ENCODE assay signal across 26 mouse cellular contexts in the genomic region with DNA sequence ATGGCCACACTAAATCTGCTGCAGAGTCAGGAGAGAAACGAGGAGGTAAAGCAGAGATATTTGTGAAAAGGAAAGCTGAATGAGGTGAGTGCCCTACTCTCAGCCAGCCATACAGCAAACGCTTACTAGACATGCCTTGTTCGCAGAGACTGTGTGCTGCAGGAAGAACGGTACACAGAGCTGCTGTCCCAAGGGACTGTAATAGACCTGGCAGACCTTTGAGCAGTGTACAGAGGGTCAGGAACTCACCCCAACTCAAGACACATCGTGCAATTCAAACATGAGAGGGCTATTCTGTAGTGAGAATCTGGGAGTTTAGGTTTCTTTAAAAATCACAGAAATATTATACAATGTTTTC.
DNase-seq lines count a peak whose midpoint lies in the region; ATAC-seq lines count a peak whose summit lies in the region.
"Had no signal": no experiment of that assay in that cellular context is flagged by ENCODE, and none has a peak within 500 bp of the region (broad histone marks: within the 10 kb centered on the region; RNA-seq: fewer than 3 reads in every experiment).

No protein-coding gene starts in this region.

- no peak overlapping the region for H3K27ac ChIP-seq in heart, embryonic 12.5 days (ENCODE audit: poor library complexity, severe bottlenecking)
- H3K27ac ChIP-seq in limb, embryonic 13.5 days = 0 out of 2 replicates have a peak overlapping the region, but pooled peaks have one; percentile 10
- H3K27ac ChIP-seq in limb, embryonic 10.5 days = no peak overlapping the region
- no peak overlapping the region for H3K27ac ChIP-seq in kidney, embryonic 15.5 days
- H3K27ac ChIP-seq: embryonic facial prominence, embryonic 12.5 days; forebrain, embryonic 10.5 days; forebrain, embryonic 15.5 days; hindbrain, embryonic 14.5 days; layer of hippocampus, adult 2 months; left cerebral cortex, adult 2 months; liver, embryonic 12.5 days; neural tube, embryonic 13.5 days had no signal

- no peak for DNase-seq in heart, postnatal 25 days (ENCODE audit: low spot score)
- DNase-seq in limb, embryonic 10.5 days (ENCODE audit: low spot score) = no peak
- DNase-seq in A20 (ENCODE audit: low read depth, low spot score) = peak; percentile 38
- DNase-seq in B cell, adult 2 months = peak; percentile 30 to 33
- no peak for DNase-seq in c-Kit-positive CD71-positive TER-119-positive erythroid progenitor cells, embryonic 14.5 days (ENCODE audit: low spot score)
- DNase-seq: cerebellum, adult 11-12 months; cerebellum, adult 9-11 months; heart, postnatal 4 days; kidney, adult 11 months; kidney, postnatal 36 days; liver, postnatal 0 days; lung, postnatal 36 days; thymus, postnatal 14 days had no signal

- H3K9ac ChIP-seq in heart, embryonic 12.5 days = no peak overlapping the region
- no peak overlapping the region for H3K9ac ChIP-seq in limb, embryonic 13.5 days
- no peak overlapping the region for H3K9ac ChIP-seq in kidney, embryonic 15.5 days
- H3K9ac ChIP-seq: embryonic facial prominence, embryonic 12.5 days; forebrain, embryonic 15.5 days; hindbrain, embryonic 14.5 days; liver, embryonic 12.5 days; liver, postnatal 0 days; neural tube, embryonic 13.5 days had no signal

- no peaks in the 10 kb centered on the region for H3K9me3 ChIP-seq in heart, embryonic 12.5 days (replicated peaks)
- no peaks in the 10 kb centered on the region for H3K9me3 ChIP-seq in limb, embryonic 13.5 days
- H3K9me3 ChIP-seq in limb, embryonic 10.5 days (replicated peaks) = no peaks in the 10 kb centered on the region
- H3K9me3 ChIP-seq in kidney, embryonic 15.5 days (replicated peaks) = no peaks in the 10 kb centered on the region
- H3K9me3 ChIP-seq: embryonic facial prominence, embryonic 12.5 days; forebrain, embryonic 10.5 days; forebrain, embryonic 15.5 days; liver, embryonic 12.5 days; neural tube, embryonic 13.5 days had no signal

- H3K4me2 ChIP-seq in heart, embryonic 12.5 days = peak overlapping the region; percentile 27
- H3K4me2 ChIP-seq in limb, embryonic 13.5 days (replicated peaks) = no peak overlapping the region
- no peak overlapping the region for H3K4me2 ChIP-seq in kidney, embryonic 15.5 days
- H3K4me2 ChIP-seq: embryonic facial prominence, embryonic 12.5 days; forebrain, embryonic 15.5 days; hindbrain, embryonic 14.5 days; liver, embryonic 12.5 days; neural tube, embryonic 13.5 days had no signal

- 41% methylated on average over 5 of the region's 5 CpGs for WGBS in heart, embryonic 12.5 days
- 35% methylated on average over 5 of the region's 5 CpGs for WGBS in limb, embryonic 13.5 days
- WGBS in limb, embryonic 10.5 days = 52% methylated on average over 5 of the region's 5 CpGs
- 50% methylated on average over 5 of the region's 5 CpGs for WGBS in kidney, embryonic 15.5 days

- H3K36me3 ChIP-seq in heart, embryonic 12.5 days = no peaks in the 10 kb centered on the region
- H3K36me3 ChIP-seq in limb, embryonic 13.5 days = no peaks in the 10 kb centered on the region
- H3K36me3 ChIP-seq in limb, embryonic 10.5 days = no peaks in the 10 kb centered on the region
- no peaks in the 10 kb centered on the region for H3K36me3 ChIP-seq in kidney, embryonic 15.5 days
- H3K36me3 ChIP-seq: embryonic facial prominence, embryonic 12.5 days; forebrain, embryonic 10.5 days; forebrain, embryonic 15.5 days; liver, embryonic 12.5 days; neural tube, embryonic 13.5 days had no signal

- no peak overlapping the region for H3K4me3 ChIP-seq in heart, embryonic 12.5 days
- no peak overlapping the region for H3K4me3 ChIP-seq in limb, embryonic 13.5 days
- no peak overlapping the region for H3K4me3 ChIP-seq in limb, embryonic 10.5 days
- no peak overlapping the region for H3K4me3 ChIP-seq in kidney, embryonic 15.5 days (replicated peaks)
- H3K4me3 ChIP-seq: embryonic facial prominence, embryonic 12.5 days; forebrain, embryonic 10.5 days; forebrain, embryonic 15.5 days; layer of hippocampus, adult 2 months; left cerebral cortex, adult 2 months; liver, embryonic 12.5 days; neural tube, embryonic 13.5 days had no signal

- intact Hi-C loops in heart, postnatal 25 days (cut with DNase I) = no loop called here

- H3K27me3 ChIP-seq in heart, embryonic 12.5 days (replicated peaks) = no peaks in the 10 kb centered on the region
- peaks cover 12% of the 10 kb centered on the region for H3K27me3 ChIP-seq in limb, embryonic 13.5 days
- peaks cover 84% of the 10 kb centered on the region for H3K27me3 ChIP-seq in limb, embryonic 10.5 days (ENCODE audit: low read depth, poor library complexity, severe bottlenecking)
- H3K27me3 ChIP-seq in kidney, embryonic 15.5 days = no peaks in the 10 kb centered on the region
- H3K27me3 ChIP-seq: forebrain, embryonic 15.5 days; neural tube, embryonic 13.5 days; Patski had no signal

- no peak for ATAC-seq in heart, embryonic 12.5 days (ENCODE audit: insufficient number of reproducible peaks, low FRiP score)
- ATAC-seq in limb, embryonic 13.5 days (ENCODE audit: low FRiP score, low read depth) = no peak
- no peak for ATAC-seq in kidney, embryonic 15.5 days (replicated peaks; ENCODE audit: low FRiP score)
- ATAC-seq: forebrain, embryonic 15.5 days; inflammation-experienced regulatory T-cells, adult 6 months; liver, embryonic 12.5 days; liver, postnatal 0 days; Patski had no signal

- H3K4me1 ChIP-seq in heart, embryonic 12.5 days (replicated peaks) = 0 out of 2 replicates have a peak, but pooled peaks cover 6% of the 10 kb centered on the region
- H3K4me1 ChIP-seq in limb, embryonic 13.5 days = peaks cover 12% of the 10 kb centered on the region
- peaks cover 9% of the 10 kb centered on the region; the same call in 1 of the 2 replicates for H3K4me1 ChIP-seq in limb, embryonic 10.5 days
- H3K4me1 ChIP-seq in kidney, embryonic 15.5 days = no peaks in the 10 kb centered on the region
- H3K4me1 ChIP-seq: embryonic facial prominence, embryonic 12.5 days; forebrain, embryonic 15.5 days; liver, embryonic 12.5 days; neural tube, embryonic 13.5 days had no signal

Comparison
In these comparisons a context has a peak if more than half of its experiments do, and no peak if none do; other contexts are left out.
1. DNase-seq: peak in A20 (single experiment) and B cell, adult 2 months (2 of 2); none in heart, postnatal 25 days (single experiment), limb, embryonic 10.5 days (single experiment) and c-Kit-positive CD71-positive TER-119-positive erythroid progenitor cells, embryonic 14.5 days (single experiment).